Mouse (Mus musculus): ENCODE measurements around the gene Mthfs. TPM values are rescaled to one million over a fixed set of nuclear protein-coding genes. Genes with fewer than 3 reads are reported as not detected.
A peak's percentile ranks its signal among the peaks of the same experiment; 100 is the strongest.
"Not testable (repeated sequence)": the region's sequence is repeated elsewhere in the genome, so short reads cannot be mapped to it uniquely, and the experiment has no call there.

Mthfs gene
- 14.9 and 20.7 TPM in 2 replicates for polyA plus RNA-seq (2015; fragmentation: Nextera tagmentation; extraction: Ambion mirVana)

GRCm38 (mm10) chr9:89210353-89211064 lies at the start of gene Mthfs:
TSS of gene Mthfs (plus strand) at chr9:89210676.
- H3K4me1 ChIP-seq (replicated peaks); H3K36me3 ChIP-seq; H3K9me3 ChIP-seq (replicated peaks); H3K9ac ChIP-seq; H3K27me3 ChIP-seq: not testable (repeated sequence)
- Histone ChIP-seq H3K4me2 (peak within 1 kb of the TSS; percentile 61), H3K27ac (peak within 1 kb of the TSS; percentile 79), H3K4me3 (peak within 1 kb of the TSS; percentile 39)
- 24% methylated on average over 9 of the region's 12 CpGs for WGBS
- peak; percentile 67 for ATAC-seq (replicated peaks; ENCODE audit: insufficient number of reproducible peaks, insufficient read depth, low FRiP score, low read depth)

GRCm38 (mm10) chr9:89172539-89172938 lies 37.9 kb upstream of the Mthfs start:
- H3K9ac ChIP-seq; H3K4me1 ChIP-seq (replicated peaks); ATAC-seq (replicated peaks; ENCODE audit: insufficient number of reproducible peaks, insufficient read depth, low FRiP score, low read depth); H3K27me3 ChIP-seq; H3K4me3 ChIP-seq; H3K27ac ChIP-seq; H3K4me2 ChIP-seq; H3K9me3 ChIP-seq (replicated peaks); H3K36me3 ChIP-seq: not testable (repeated sequence)

- not testable (repeated sequence) for H3K9me3 ChIP-seq (replicated peaks); H3K4me3 ChIP-seq
Observed at GRCm38 (mm10) chr9:89178833-89179232, 31.6 kb upstream of the Mthfs start.

GRCm38 (mm10) chr9:89179469-89179868 lies 31.0 kb upstream of the Mthfs start:
- 66% methylated on average over 4 of the region's 4 CpGs for WGBS
- not testable (repeated sequence) for H3K9ac ChIP-seq; H3K27ac ChIP-seq; H3K4me1 ChIP-seq (replicated peaks); H3K4me2 ChIP-seq; H3K27me3 ChIP-seq; H3K36me3 ChIP-seq; H3K9me3 ChIP-seq (replicated peaks); H3K4me3 ChIP-seq; ATAC-seq (replicated peaks; ENCODE audit: insufficient number of reproducible peaks, insufficient read depth, low FRiP score, low read depth)

More at GRCm38 (mm10) chr9:89178833-89179232, 31.6 kb upstream of the Mthfs start:
- H3K27ac ChIP-seq; H3K4me1 ChIP-seq (replicated peaks); ATAC-seq (replicated peaks; ENCODE audit: insufficient number of reproducible peaks, insufficient read depth, low FRiP score, low read depth); H3K27me3 ChIP-seq; H3K4me2 ChIP-seq; H3K9ac ChIP-seq; H3K36me3 ChIP-seq: not testable (repeated sequence)
- 47% methylated on average over 3 of the region's 3 CpGs for WGBS

DNA sequence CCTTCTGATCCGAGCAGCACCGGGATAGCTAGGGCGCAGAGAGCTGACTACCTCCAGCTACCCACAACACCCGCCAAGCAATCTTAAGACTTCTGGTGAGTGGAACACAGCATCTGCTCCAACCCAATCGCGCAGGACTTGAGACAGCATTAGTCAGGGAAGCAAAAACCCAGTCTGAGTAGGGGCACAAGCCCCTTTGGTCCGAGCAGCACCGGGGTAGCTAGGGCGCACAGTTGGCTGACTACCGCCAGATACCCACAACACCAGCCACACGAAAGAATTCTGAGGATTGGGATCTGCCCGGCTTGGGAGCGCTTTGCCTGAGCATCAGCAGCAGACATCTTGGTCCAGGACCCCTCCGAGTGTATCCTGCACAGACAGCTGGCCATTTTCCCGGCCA lies 23.5 kb upstream of the Mthfs start:
- H3K4me1 ChIP-seq (replicated peaks); H3K27ac ChIP-seq; H3K36me3 ChIP-seq; H3K9ac ChIP-seq; H3K4me3 ChIP-seq; H3K9me3 ChIP-seq (replicated peaks); H3K27me3 ChIP-seq; H3K4me2 ChIP-seq; ATAC-seq (replicated peaks; ENCODE audit: insufficient number of reproducible peaks, insufficient read depth, low FRiP score, low read depth): not testable (repeated sequence)
- 69% methylated on average over 15 of the region's 15 CpGs for WGBS

DNA sequence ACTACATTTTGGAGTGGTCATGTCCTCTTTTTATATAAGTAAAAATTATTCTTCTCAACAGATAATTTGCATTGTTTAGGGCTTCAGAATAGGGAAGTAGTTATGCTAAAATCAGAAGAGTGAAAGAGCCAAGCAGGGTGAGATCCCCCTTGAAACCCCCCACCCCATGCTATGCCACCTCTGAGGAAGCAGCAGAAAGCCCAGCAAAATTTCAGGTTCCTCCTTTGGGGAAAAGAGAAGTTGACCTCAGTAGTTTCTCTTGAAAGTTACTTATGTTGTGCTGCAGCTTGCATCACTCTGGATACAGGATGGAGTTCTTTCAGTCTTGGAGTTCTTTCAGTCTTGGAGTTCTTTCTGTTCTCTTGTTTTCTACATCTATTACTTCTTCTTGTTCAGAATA lies 15.0 kb upstream of the Mthfs start:
- not testable (repeated sequence) for H3K4me3 ChIP-seq; H3K4me1 ChIP-seq (replicated peaks); H3K36me3 ChIP-seq; ATAC-seq (replicated peaks; ENCODE audit: insufficient number of reproducible peaks, insufficient read depth, low FRiP score, low read depth); H3K27ac ChIP-seq; H3K27me3 ChIP-seq; H3K4me2 ChIP-seq; H3K9ac ChIP-seq; H3K9me3 ChIP-seq (replicated peaks)

DNA sequence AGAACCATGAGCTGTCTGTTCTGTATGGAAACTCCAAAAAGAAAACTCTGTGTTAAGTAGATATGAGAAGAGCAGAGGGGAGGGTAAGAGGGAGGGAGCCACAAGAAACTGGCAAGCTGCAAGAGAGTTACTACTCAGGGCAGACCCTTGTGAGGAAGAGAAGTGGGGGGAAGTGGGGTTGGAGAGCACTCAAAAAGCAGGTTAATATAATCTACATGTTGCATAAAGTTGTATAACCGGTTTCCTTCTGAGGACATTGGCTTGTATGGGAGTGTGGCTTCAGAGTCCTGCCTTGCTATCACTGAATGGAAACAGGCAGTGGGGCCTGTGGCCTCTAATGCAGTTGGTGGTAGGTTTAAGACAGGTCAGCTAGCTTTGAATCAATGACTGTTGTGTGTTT lies 13.0 kb upstream of the Mthfs start:
- not testable (repeated sequence) for H3K9me3 ChIP-seq (replicated peaks); H3K27me3 ChIP-seq; H3K9ac ChIP-seq; H3K4me2 ChIP-seq; H3K27ac ChIP-seq; H3K36me3 ChIP-seq; H3K4me3 ChIP-seq; H3K4me1 ChIP-seq (replicated peaks); ATAC-seq (replicated peaks; ENCODE audit: insufficient number of reproducible peaks, insufficient read depth, low FRiP score, low read depth)
- 67% methylated on average over 1 of the region's 1 CpGs for WGBS

DNA sequence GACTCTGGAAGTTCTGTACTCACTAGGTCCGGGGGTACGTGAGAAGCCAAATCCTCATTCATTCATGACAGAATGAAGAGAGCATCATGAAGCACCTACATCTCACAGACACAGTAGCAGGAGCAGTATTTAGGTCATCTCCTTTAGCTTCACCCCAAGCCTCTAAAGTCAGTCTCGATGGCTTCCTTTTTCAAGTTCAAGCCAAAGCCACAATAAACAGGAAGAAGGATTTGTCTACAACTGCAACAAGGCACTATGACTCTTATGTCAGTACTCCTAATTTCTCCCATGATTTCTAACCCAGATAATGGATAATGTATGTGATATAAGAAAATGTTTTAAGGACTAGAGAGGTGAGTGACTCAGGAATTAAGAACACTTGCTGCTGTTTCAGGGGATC lies 12.1 kb upstream of the Mthfs start:
- not testable (repeated sequence) for H3K9ac ChIP-seq; H3K9me3 ChIP-seq (replicated peaks); H3K27ac ChIP-seq; H3K27me3 ChIP-seq; H3K4me1 ChIP-seq (replicated peaks); H3K4me3 ChIP-seq; H3K4me2 ChIP-seq; H3K36me3 ChIP-seq; ATAC-seq (replicated peaks; ENCODE audit: insufficient number of reproducible peaks, insufficient read depth, low FRiP score, low read depth)
- WGBS, result 78% methylated on average over 3 of the region's 3 CpGs

GRCm38 (mm10) chr9:89198969-89199416 lies 11.5 kb upstream of the Mthfs start, which contains the start of the genes Bcl2a1b and Gm29094:
TSS of gene Bcl2a1b (plus strand) at chr9:89199209.
TSS of gene Gm29094 (plus strand) at chr9:89199379.
- H3K27ac ChIP-seq; ATAC-seq (replicated peaks; ENCODE audit: insufficient number of reproducible peaks, insufficient read depth, low FRiP score, low read depth); H3K4me2 ChIP-seq; H3K27me3 ChIP-seq; H3K9ac ChIP-seq; H3K4me1 ChIP-seq (replicated peaks); H3K4me3 ChIP-seq; H3K9me3 ChIP-seq (replicated peaks); H3K36me3 ChIP-seq: not testable (repeated sequence)
- 59% methylated on average over 5 of the region's 5 CpGs for WGBS

DNA sequence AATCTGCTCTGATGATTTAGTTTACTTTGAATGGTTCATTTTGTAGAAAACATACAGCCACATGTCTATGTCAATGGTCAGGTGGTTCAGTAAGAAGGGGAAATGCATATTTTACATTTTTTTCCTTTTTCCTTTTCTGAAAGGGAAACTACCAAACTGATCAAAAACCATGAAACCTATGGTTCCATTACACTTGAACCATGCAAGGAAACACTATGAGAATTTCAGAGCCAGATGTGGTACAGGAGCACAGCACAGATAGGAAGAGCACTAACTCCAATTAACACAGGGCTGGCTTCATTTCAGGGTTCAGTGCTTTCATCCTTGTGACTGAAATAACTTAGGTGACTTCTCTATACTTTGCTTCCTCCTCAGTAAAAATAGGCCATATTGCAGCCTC lies 8.2 kb upstream of the Mthfs start:
- H3K4me1 ChIP-seq (replicated peaks); H3K27me3 ChIP-seq; ATAC-seq (replicated peaks; ENCODE audit: insufficient number of reproducible peaks, insufficient read depth, low FRiP score, low read depth); H3K36me3 ChIP-seq; H3K9me3 ChIP-seq (replicated peaks); H3K9ac ChIP-seq; H3K4me2 ChIP-seq; H3K27ac ChIP-seq; H3K4me3 ChIP-seq: not testable (repeated sequence)

- not testable (repeated sequence) for ATAC-seq (replicated peaks; ENCODE audit: insufficient number of reproducible peaks, insufficient read depth, low FRiP score, low read depth); H3K9me3 ChIP-seq (replicated peaks); H3K9ac ChIP-seq; H3K27ac ChIP-seq; H3K4me3 ChIP-seq; H3K27me3 ChIP-seq; H3K36me3 ChIP-seq; H3K4me2 ChIP-seq; H3K4me1 ChIP-seq (replicated peaks)
- 50% methylated on average over 1 of the region's 1 CpGs for WGBS
Observed at GRCm38 (mm10) chr9:89208939-89209338, 1.5 kb upstream of the Mthfs start.

DNA sequence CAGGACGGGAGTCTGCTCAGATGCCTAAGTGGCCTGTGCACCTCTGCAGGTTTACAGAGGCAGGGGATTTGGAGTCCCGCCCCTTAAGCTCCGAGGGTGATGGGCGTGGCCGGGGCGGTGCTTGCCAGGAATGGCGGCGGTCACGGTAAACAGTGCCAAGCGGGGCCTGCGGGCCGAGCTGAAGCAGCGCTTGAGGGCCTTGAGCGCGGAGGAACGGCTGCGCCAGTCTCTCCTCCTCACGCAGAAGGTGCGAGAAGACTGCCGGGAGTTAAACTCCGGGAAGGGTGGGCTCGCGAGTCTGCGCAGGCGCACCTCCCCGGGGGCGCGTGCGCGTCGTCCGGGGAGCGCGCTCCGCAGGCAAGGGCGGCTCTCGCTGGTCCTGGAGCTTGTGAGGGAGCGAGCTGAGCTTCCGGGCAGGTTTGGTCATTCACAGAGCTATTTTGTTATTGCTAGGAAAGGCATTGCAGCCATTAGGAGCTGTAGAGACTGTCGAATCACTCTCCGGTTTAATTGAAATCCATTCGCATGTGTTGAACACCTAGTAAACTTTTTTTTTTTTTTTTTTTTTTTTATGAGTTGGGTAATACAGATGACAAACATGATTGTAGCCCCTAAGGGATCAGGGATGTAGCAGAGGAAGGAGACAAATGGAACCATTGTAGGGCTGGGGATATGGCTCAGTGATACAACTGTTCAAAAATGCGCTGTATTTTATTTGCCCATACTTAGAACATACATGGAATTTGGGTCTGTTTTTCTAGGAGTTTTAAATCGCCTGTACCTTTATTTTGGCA lies 786 bp downstream of the Mthfs start:
- 3% methylated on average over 14 of the region's 44 CpGs for WGBS

More for the DNA sequence above, 786 bp downstream of the Mthfs start:
- H3K36me3 ChIP-seq; H3K9me3 ChIP-seq (replicated peaks); H3K4me1 ChIP-seq (replicated peaks); H3K9ac ChIP-seq; H3K27me3 ChIP-seq: not testable (repeated sequence)
- peak overlapping the region; percentile 75 for H3K27ac ChIP-seq
- peak overlapping the region; percentile 55 for H3K4me2 ChIP-seq
- ATAC-seq (replicated peaks; ENCODE audit: insufficient number of reproducible peaks, insufficient read depth, low FRiP score, low read depth), result peak; percentile 95
- peak overlapping the region; percentile 37 for H3K4me3 ChIP-seq
